Mouse (Mus musculus) heart, embryonic 13.5 days (tissue): ENCODE measurements around the gene Vkorc1. TPM values are rescaled to one million over a fixed set of nuclear protein-coding genes. Genes with fewer than 3 reads are reported as not detected.
A peak's percentile ranks its signal among the peaks of the same experiment; 100 is the strongest.
"Not testable (repeated sequence)": the region's sequence is repeated elsewhere in the genome, so short reads cannot be mapped to it uniquely, and the experiment has no call there.

Source experiments
- ATAC-seq: fragments of 200-750 bp; cut with Nextera tagmentation; 2 replicates; pipeline ENCODE4 v1.8.0; 2017; ENCODE audit warnings: moderate TSS enrichment; ENCODE audit not compliant: insufficient number of reproducible peaks, low FRiP score, low TSS enrichment; ENCODE audit errors: extremely low read depth
- H3K27ac ChIP-seq: fragments of 300-500 bp; sonication (generic); replicated peaks from 2 replicates; pipeline ENCODE4 v1.5.1; 2015; ENCODE audit warnings: moderate library complexity, mild to moderate bottlenecking, inconsistent platforms
- H3K27me3 ChIP-seq: fragments of 300-500 bp; sonication (generic); replicated peaks from 2 replicates; pipeline ENCODE4 v1.6.1; 2015; ENCODE audit warnings: mild to moderate bottlenecking, inconsistent platforms
- H3K36me3 ChIP-seq: fragments of 300-500 bp; sonication (generic); 2 replicates; pipeline ENCODE4 v1.6.1; 2015; ENCODE audit warnings: mild to moderate bottlenecking, inconsistent platforms
- H3K4me1 ChIP-seq: fragments of 300-500 bp; sonication (generic); 2 replicates; pipeline ENCODE4 v1.6.1; 2015; ENCODE audit warnings: inconsistent platforms
- H3K4me2 ChIP-seq: fragments of 300-500 bp; sonication (generic); 2 replicates; pipeline ENCODE4 v1.6.1; 2015; ENCODE audit warnings: inconsistent platforms, mild to moderate bottlenecking, moderate library complexity
- H3K4me3 ChIP-seq: fragments of 300-500 bp; sonication (generic); 2 replicates; pipeline ENCODE4 v1.5.1; 2015; ENCODE audit warnings: moderate library complexity, mild to moderate bottlenecking, inconsistent platforms
- H3K9ac ChIP-seq: fragments of 300-500 bp; sonication (generic); 2 replicates; pipeline ENCODE4 v1.6.1; 2015; ENCODE audit warnings: inconsistent platforms, mild to moderate bottlenecking, moderate library complexity
- H3K9me3 ChIP-seq: fragments of 300-500 bp; sonication (generic); 2 replicates; pipeline ENCODE4 v1.6.1; 2016; ENCODE audit warnings: inconsistent platforms
- WGBS: fragments of 180-500 bp; shearing (Covaris S2); methylation state at CpG from one replicate; pipeline ENCODE4 v1.1.7; 2015; ENCODE audit warnings: mixed read lengths; 5-methylcytosine and 5-hydroxymethylcytosine counted together
- polyA plus RNA-seq: library from polyadenylated mRNA; unstranded; fragments of >200 nt; fragmentation: Nextera tagmentation; extraction: Ambion mirVana; gene quantifications from 2 replicates; pipeline ENCODE4 v1.2.1, GENCODE M21; 2015

The Vkorc1 gene
- polyA plus RNA-seq, 1 experiment from 2014 or later: 109 TPM

DNA sequence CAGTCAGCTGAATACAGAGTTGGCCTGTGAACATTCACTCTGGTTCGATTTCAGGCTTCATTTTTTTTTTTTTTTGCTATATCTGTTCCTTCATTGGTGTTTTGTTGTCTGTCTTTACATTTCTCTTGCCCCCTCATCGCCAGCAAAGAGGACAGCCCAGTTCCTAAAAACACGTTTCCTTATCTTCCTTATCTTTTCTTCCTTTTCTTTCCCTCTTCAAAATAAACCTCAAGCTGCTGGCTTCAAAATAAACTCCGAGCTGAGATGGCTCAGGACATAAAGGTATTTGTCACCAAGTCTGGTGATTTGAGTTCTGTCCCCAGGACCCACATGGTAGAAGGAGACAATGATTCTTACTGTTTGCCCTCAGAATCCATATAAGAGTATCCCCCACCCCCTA, 17.5 kb upstream of the Vkorc1 start:
- peak overlapping the region; percentile 88 for H3K4me3 ChIP-seq
- H3K36me3 ChIP-seq: peaks cover 56% of the 10 kb centered on the region
- ATAC-seq: no peak
- H3K9me3 ChIP-seq: no peaks in the 10 kb centered on the region
- H3K27me3 ChIP-seq: no peaks in the 10 kb centered on the region
- H3K27ac ChIP-seq: 0 out of 2 replicates have a peak overlapping the region, but pooled peaks have one; percentile 87
- peak overlapping the region; percentile 78 for H3K4me2 ChIP-seq
- WGBS: 8% methylated on average over 4 of the region's 4 CpGs
- H3K9ac ChIP-seq: peak overlapping the region; percentile 89
- H3K4me1 ChIP-seq: peaks cover 14% of the 10 kb centered on the region

DNA sequence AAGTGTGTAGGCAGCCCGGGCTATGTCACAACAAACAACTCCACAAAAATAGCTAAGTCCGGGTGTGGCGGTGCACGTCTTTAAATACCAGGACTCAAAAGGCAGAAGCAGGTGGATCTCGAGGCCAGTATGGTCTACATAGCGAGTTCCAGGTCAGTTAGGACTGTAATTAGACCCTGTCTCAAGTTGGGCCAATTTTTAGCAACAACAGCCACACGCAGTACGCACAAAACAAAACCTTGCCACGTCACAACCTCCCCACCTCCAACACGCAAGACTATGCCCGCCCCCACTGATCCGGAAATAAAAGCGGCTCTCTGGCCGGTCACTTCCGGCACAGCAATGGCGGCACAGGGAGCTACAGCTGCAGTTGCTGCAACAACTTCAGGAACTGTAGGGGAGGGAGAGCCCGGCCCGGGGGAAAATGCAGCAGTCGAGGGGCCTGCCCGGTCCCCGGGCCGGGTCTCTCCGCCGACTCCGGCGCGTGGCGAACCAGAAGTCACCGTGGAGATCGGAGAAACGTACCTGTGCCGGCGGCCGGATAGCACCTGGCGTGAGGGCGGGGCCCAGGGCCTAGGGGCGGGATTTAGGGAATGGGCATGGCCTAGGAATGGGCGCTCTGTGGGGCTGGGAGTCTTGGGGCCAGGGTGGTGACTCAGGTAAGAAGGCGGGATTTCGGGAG, 16.9 kb upstream of the Vkorc1 start, which contains the start of gene Kat8:
Kat8 (plus strand) TSS at position 327 of the 682 bp plus-strand sequence.
- H3K36me3 ChIP-seq: peaks cover 58% of the 10 kb centered on the region
- H3K4me2 ChIP-seq: peak within 1 kb of the TSS; percentile 78
- no peaks in the 10 kb centered on the region for H3K9me3 ChIP-seq
- H3K27me3 ChIP-seq: no peaks in the 10 kb centered on the region
- H3K9ac ChIP-seq: peak within 1 kb of the TSS; percentile 89
- 1% methylated on average over 40 of the region's 40 CpGs for WGBS
- peak within 1 kb of the TSS; percentile 88 for H3K4me3 ChIP-seq
- peaks cover 14% of the 10 kb centered on the region for H3K4me1 ChIP-seq
- peak within 1 kb of the TSS; percentile 87 for H3K27ac ChIP-seq
- peak; percentile 92 for ATAC-seq

DNA sequence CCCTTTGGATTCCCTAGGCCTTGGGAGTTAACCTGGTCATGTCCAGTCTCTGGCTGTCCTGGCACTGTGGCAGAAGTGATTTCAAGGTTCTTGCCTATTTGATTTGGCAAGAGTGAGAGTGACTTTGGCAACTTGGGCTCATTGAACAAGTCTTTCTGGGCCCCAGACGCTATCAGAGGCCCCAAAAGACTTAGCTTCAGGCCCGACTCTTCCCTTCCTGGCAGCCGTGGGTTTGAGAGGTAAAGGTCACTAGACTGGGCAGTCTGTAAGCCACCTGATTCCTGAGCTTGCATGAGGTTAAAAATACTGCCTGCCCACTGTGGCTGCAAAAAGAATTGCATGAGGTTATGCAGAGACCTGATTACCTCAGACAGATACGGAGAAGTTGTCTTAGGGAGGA, 13.2 kb upstream of the Vkorc1 start:
- Histone ChIP-seq H3K9ac (no peak overlapping the region), H3K4me1 (peaks cover 26% of the 10 kb centered on the region), H3K36me3 (peaks cover 53% of the 10 kb centered on the region), H3K4me2 (no peak overlapping the region), H3K9me3 (no peaks in the 10 kb centered on the region), H3K27ac (no peak overlapping the region), H3K27me3 (no peaks in the 10 kb centered on the region), H3K4me3 (no peak overlapping the region)
- ATAC-seq: no peak
- WGBS: 87% methylated on average over 4 of the region's 4 CpGs

DNA sequence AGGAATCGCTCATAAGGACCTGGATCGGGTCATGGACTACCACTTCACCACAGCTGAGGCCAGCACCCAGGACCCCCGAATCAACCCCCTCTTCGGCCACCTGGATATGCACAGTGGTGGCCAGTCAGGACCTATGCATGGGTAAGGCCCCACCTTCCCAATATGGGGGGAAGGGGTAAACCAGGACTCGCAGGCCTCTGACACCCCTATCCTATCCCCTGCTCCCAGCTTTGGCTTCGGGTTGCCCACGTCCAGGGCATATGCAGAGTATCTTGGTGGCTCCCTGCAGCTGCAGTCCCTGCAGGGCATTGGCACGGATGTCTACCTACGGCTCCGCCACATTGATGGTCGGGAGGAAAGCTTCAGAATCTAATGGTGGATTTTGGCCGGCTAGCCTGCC, 12.5 kb upstream of the Vkorc1 start:
- WGBS: 88% methylated on average over 12 of the region's 12 CpGs
- H3K4me1 ChIP-seq: peaks cover 20% of the 10 kb centered on the region
- H3K9ac ChIP-seq: no peak overlapping the region
- H3K4me3 ChIP-seq: no peak overlapping the region
- no peak for ATAC-seq
- H3K27me3 ChIP-seq: no peaks in the 10 kb centered on the region
- H3K4me2 ChIP-seq: no peak overlapping the region
- H3K36me3 ChIP-seq: peaks cover 53% of the 10 kb centered on the region
- no peaks in the 10 kb centered on the region for H3K9me3 ChIP-seq
- no peak overlapping the region for H3K27ac ChIP-seq

GRCm38 (mm10) chr7:127903971-127904796, 8.8 kb upstream of the Vkorc1 start, which contains the start of gene Bckdk:
Gene Bckdk, plus strand, starts transcription at chr7:127904082.
- Histone ChIP-seq H3K27ac (peak within 1 kb of the TSS; percentile 87), H3K36me3 (peaks cover 42% of the 10 kb centered on the region), H3K27me3 (no peaks in the 10 kb centered on the region; the same call in 1 of the 2 replicates), H3K9ac (peak within 1 kb of the TSS; percentile 97), H3K4me3 (peak within 1 kb of the TSS; percentile 87), H3K4me1 (peaks cover 22% of the 10 kb centered on the region), H3K9me3 (no peaks in the 10 kb centered on the region), H3K4me2 (peak within 1 kb of the TSS; percentile 74)
- ATAC-seq: peak; percentile 65
- 7% methylated on average over 38 of the region's 38 CpGs for WGBS

- H3K36me3 ChIP-seq: peaks cover 18% of the 10 kb centered on the region
- H3K4me2 ChIP-seq: no peak overlapping the region
- H3K4me3 ChIP-seq: no peak overlapping the region
- no peak overlapping the region for H3K9ac ChIP-seq
- no peak for ATAC-seq
- WGBS: 59% methylated on average over 2 of the region's 2 CpGs
- H3K27me3 ChIP-seq: no peaks in the 10 kb centered on the region; the same call in 1 of the 2 replicates
- peaks cover 25% of the 10 kb centered on the region for H3K4me1 ChIP-seq
- no peaks in the 10 kb centered on the region for H3K9me3 ChIP-seq
- no peak overlapping the region for H3K27ac ChIP-seq
Measured at GRCm38 (mm10) chr7:127901772-127902171, 6.4 kb upstream of the Vkorc1 start.

DNA sequence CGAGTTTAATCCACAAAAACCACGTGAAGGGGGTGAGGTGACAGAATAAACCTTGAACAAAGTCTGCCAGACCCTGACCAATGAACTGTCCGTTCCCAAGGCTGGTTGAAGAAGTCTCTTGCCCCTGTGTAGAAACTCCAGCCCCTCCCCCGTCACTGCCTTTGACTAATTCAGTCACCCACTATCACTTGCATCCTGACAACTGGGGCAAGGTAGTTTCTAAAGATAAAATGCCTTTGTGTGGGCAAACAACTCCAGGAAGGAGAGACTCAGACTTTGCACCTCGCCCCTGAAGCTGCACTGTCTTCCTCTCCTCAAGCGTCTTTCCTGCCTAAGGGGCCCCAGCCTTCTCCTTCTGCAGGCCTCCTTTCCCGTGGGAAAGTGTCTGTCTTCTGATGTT, 4.6 kb upstream of the Vkorc1 start:
- no peak overlapping the region for H3K9ac ChIP-seq
- H3K27ac ChIP-seq: no peak overlapping the region
- WGBS: 27% methylated on average over 7 of the region's 7 CpGs
- no peaks in the 10 kb centered on the region for H3K9me3 ChIP-seq
- H3K4me2 ChIP-seq: no peak overlapping the region
- H3K4me1 ChIP-seq: peaks cover 25% of the 10 kb centered on the region
- H3K36me3 ChIP-seq: no peaks in the 10 kb centered on the region
- no peak overlapping the region for H3K4me3 ChIP-seq
- no peaks in the 10 kb centered on the region; the same call in 1 of the 2 replicates for H3K27me3 ChIP-seq
- no peak for ATAC-seq

DNA sequence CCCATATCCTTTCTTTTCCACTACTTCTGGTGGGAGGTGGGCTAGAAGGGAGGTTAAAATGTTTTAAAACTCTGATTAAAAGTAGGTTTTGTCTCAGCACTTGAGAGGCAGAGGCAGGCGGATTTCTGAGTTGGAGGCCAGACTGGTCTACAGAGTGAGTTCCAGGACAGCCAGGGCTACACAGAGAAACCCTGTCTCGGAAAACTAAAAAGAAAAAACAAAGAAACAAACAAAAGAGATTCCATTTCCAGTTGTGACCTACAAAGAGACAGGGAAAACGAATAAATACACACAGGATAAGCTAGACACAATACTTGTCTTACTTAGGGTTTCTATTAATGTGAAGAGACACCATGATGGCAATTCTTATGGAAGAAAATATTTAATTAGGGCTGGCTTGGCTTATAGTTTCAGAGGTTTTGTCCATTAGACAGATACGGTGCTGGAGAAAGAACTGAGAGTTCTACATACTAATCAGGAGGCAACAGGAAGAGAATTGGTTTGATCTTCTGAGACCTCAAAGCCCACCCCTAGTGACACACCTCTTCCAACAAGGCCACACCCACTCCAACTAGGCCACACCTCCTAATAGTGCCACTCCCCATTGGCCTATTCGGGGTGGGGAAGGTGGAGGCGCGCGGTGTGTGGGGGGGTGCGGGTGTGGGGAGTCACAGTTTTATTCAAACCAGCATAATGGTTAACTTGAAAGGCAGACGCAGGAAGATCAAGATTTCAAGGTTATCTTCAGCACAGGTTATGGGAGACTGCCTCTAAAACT, 3.0 kb upstream of the Vkorc1 start:
- Histone ChIP-seq H3K4me2 (no peak overlapping the region), H3K9ac (no peak overlapping the region), H3K4me3 (no peak overlapping the region), H3K27me3 (no peaks in the 10 kb centered on the region; the same call in 1 of the 2 replicates), H3K36me3 (peaks cover 5% of the 10 kb centered on the region), H3K4me1 (peaks cover 27% of the 10 kb centered on the region), H3K27ac (no peak overlapping the region), H3K9me3 (no peaks in the 10 kb centered on the region)
- ATAC-seq: no peak
- WGBS: 33% methylated on average over 10 of the region's 10 CpGs

DNA sequence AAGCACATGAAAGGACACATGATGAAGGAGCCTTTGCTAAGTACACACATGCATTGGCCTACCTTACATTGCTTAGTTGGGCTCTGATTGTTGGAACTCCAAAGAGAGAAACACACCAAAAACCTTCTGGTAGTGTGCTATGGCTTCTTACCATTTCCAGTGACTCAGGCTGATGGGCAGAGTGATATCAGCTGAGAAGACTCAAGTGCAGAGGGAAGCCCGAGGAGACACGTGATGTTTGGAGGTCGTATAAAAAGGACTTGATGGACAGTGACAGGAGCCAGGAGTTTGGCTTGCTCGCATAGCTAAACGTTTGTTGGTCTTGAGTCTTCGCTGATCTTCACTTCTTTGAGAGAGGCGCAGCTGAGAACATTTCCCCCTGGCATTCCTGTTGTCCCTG, 2.1 kb upstream of the Vkorc1 start:
- Histone ChIP-seq H3K36me3 (peaks cover 13% of the 10 kb centered on the region), H3K4me2 (no peak overlapping the region), H3K9me3 (no peaks in the 10 kb centered on the region), H3K27me3 (no peaks in the 10 kb centered on the region; the same call in 1 of the 2 replicates), H3K4me3 (no peak overlapping the region), H3K9ac (no peak overlapping the region), H3K4me1 (peaks cover 27% of the 10 kb centered on the region), H3K27ac (no peak overlapping the region)
- no peak for ATAC-seq
- 83% methylated on average over 7 of the region's 7 CpGs for WGBS

DNA sequence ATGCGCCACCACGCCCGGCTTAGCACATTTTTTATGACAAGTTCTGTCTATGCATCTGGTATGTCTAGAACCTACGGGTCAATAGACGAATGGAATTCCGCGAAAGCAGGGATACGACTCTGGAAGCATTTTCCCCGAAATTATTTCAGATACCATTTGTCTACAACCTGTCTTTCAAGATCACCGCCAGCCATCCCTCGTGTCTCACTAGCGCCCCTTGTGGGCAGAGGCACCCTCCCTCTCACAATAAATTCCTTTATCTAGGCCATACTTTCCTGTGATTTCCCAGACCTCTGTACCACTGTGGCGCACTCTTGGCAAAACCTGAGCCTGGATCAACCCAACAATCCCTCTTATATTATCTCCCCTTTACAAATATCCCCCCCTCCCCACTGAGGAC, 967 bp upstream of the Vkorc1 start:
- Histone ChIP-seq H3K9ac (no peak overlapping the region), H3K4me3 (no peak overlapping the region), H3K27me3 (no peaks in the 10 kb centered on the region; the same call in 1 of the 2 replicates), H3K4me2 (peak overlapping the region; percentile 87; the same call in 1 of the 2 replicates), H3K4me1 (peaks cover 27% of the 10 kb centered on the region), H3K36me3 (peaks cover 24% of the 10 kb centered on the region), H3K9me3 (no peaks in the 10 kb centered on the region), H3K27ac (no peak overlapping the region)
- no peak for ATAC-seq
- 52% methylated on average over 13 of the region's 13 CpGs for WGBS

GRCm38 (mm10) chr7:127895891-127896290, 474 bp upstream of the Vkorc1 start:
- not testable (repeated sequence) for H3K27me3 ChIP-seq, H3K9me3 ChIP-seq, H3K9ac ChIP-seq, ATAC-seq
- peak overlapping the region; percentile 71 for H3K4me3 ChIP-seq
- H3K36me3 ChIP-seq: peaks cover 27% of the 10 kb centered on the region
- H3K4me1 ChIP-seq: peaks cover 27% of the 10 kb centered on the region
- 64% methylated on average over 7 of the region's 7 CpGs for WGBS
- H3K27ac ChIP-seq: peak overlapping the region; percentile 66
- H3K4me2 ChIP-seq: peak overlapping the region; percentile 87
